Mouse (Mus musculus) thymus, adult 2 months (tissue): ENCODE results near the gene Mapkap1.

Source experiments
- CTCF ChIP-seq: fragments of 200-500 bp; IDR thresholded peaks from 2 replicates; pipeline ENCODE4 v1.5.1; 2012; ENCODE audit warnings: mild to moderate bottlenecking, control low read depth, low read length, moderate library complexity, borderline replicate concordance; ENCODE audit not compliant: control insufficient read depth, poor library complexity, insufficient read depth; ENCODE audit errors: extremely low read depth
- POLR2A ChIP-seq: fragments of 200-500 bp; IDR thresholded peaks from 2 replicates; pipeline ENCODE4 v1.6.1; 2012; ENCODE audit warnings: mild to moderate bottlenecking, low read length, control low read depth, moderate library complexity; ENCODE audit not compliant: control insufficient read depth, poor library complexity, insufficient read depth; ENCODE audit errors: extremely low read depth

- TF ChIP-seq CTCF (no peak), POLR2A (no peak)
Measured at GRCm38 (mm10) chr2:34647410-34647809, 240.8 kb downstream of the Mapkap1 start.
